ENCODE assay signal across 7 mouse cellular contexts in the genomic region with DNA sequence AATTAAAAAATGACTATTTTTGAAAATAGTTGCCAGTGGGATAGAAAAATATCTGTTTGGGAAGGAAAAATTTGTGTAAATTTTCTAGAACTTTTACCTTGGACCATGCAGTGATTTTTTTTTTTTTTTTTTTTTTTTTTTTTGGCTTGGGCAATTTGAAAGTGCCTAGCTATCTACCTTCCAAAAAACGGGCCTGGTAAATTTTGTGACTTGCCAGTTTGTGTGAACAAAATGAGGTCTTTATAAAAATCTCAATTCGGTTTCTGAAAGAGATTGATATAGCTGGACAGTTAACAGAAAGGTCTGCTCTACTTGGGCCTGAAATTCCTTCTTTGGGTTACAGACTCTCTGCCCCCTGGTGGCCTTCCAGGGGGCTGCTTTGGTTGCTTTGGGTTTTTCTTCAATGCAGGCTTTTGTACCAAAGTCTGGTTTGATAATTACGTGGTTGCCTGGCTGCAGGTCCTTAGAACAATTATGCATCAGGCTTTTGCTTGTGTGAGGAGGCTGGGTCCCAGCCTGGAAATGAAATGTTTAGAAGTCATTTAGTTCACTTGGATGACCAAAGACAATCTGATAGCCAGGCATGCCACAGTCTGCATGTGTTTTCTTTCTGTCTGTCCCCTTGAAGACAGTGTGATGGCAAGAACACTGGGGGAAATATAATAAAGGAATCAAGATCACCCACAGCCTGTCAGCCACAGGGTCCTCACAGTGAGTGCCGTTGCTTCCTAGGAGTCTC.
A peak's percentile ranks its signal among the peaks of the same experiment; 100 is the strongest.
DNase-seq lines count a peak whose midpoint lies in the region; ATAC-seq and TF ChIP-seq lines count a peak whose summit lies in the region.

No protein-coding gene starts in this region.

- H3K27ac ChIP-seq in forebrain, embryonic 12.5 days: no peak overlapping the region
- no peak overlapping the region for H3K27ac ChIP-seq in liver, embryonic 14.5 days

- WGBS in forebrain, embryonic 12.5 days: 14% methylated on average over 4 of the region's 4 CpGs
- 16% methylated on average over 4 of the region's 4 CpGs for WGBS in liver, embryonic 14.5 days (ENCODE audit: insufficient replicate concordance)

- no peaks in the 10 kb centered on the region for H3K36me3 ChIP-seq in forebrain, embryonic 12.5 days (replicated peaks)
- no peaks in the 10 kb centered on the region for H3K36me3 ChIP-seq in liver, embryonic 14.5 days (replicated peaks; ENCODE audit: control insufficient read depth, insufficient read depth, low read depth)

- TF ChIP-seq EP300 in liver, embryonic 14.5 days (IDR thresholded peaks at IDR 0.05; ENCODE audit: low read depth): no peak

- H3K4me1 ChIP-seq in forebrain, embryonic 12.5 days: peaks cover 5% of the 10 kb centered on the region; the same call in 1 of the 2 replicates
- H3K4me1 ChIP-seq in liver, embryonic 14.5 days (replicated peaks; ENCODE audit: control insufficient read depth in 2 of 2, insufficient read depth in 2 of 2, low read length in 1 of 2): no peaks in the 10 kb centered on the region

- H3K4me2 ChIP-seq in forebrain, embryonic 12.5 days: no peak overlapping the region
- no peak overlapping the region for H3K4me2 ChIP-seq in liver, embryonic 14.5 days (ENCODE audit: low read depth)

- no peaks in the 10 kb centered on the region for H3K9me3 ChIP-seq in forebrain, embryonic 12.5 days
- no peaks in the 10 kb centered on the region for H3K9me3 ChIP-seq in liver, embryonic 14.5 days (ENCODE audit: control insufficient read depth, low read length)

- H3K9ac ChIP-seq in forebrain, embryonic 12.5 days: no peak overlapping the region
- H3K9ac ChIP-seq in liver, embryonic 14.5 days (replicated peaks): no peak overlapping the region

- DNase-seq in urinary bladder, postnatal 36 days (ENCODE audit: low spot score in 2 of 2): peak; percentile 19 to 39
- DNase-seq in urinary bladder, postnatal 10 days (ENCODE audit: low spot score): no peak
- peak; percentile 91 for DNase-seq in brain, embryonic 14.5 days (ENCODE audit: low read depth)
- peak; percentile 47 for DNase-seq in induced T-regulatory cell, adult 2 months (ENCODE audit: low read depth)
- no peak for DNase-seq in liver, embryonic 14.5 days (ENCODE audit: low read depth in 3 of 3, low spot score in 3 of 3)
- peak; percentile 8 to 16 for DNase-seq in right cerebral cortex, postnatal 36 days (ENCODE audit: low spot score in 2 of 2)

- peak; percentile 58; the same call in 1 of the 2 replicates for ATAC-seq in forebrain, embryonic 12.5 days (ENCODE audit: low FRiP score)
- ATAC-seq in liver, embryonic 14.5 days (ENCODE audit: insufficient read depth): no peak

- TF ChIP-seq CTCF in brain, embryonic 14.5 days (IDR thresholded peaks at IDR 0.05; ENCODE audit: borderline replicate concordance, extremely low read depth, insufficient read depth, insufficient read length): peak; percentile 78; the same call in 1 of the 2 replicates
- TF ChIP-seq CTCF in liver, embryonic 14.5 days (IDR thresholded peaks at IDR 0.05; ENCODE audit: low read depth): peak; percentile 59

- no peak for TF ChIP-seq POLR2A in brain, embryonic 14.5 days (IDR thresholded peaks at IDR 0.05; ENCODE audit: borderline replicate concordance, extremely low read depth, insufficient read depth, insufficient read length, poor library complexity, severe bottlenecking)

- peaks cover 10% of the 10 kb centered on the region for H3K27me3 ChIP-seq in forebrain, embryonic 12.5 days
- H3K27me3 ChIP-seq in liver, embryonic 14.5 days (ENCODE audit: control insufficient read depth, insufficient read depth, low read length): no peaks in the 10 kb centered on the region

- no peak overlapping the region for H3K4me3 ChIP-seq in forebrain, embryonic 12.5 days (replicated peaks)
- no peak overlapping the region for H3K4me3 ChIP-seq in liver, embryonic 14.5 days (ENCODE audit: insufficient read depth in 1 of 2, low read depth in 2 of 2, low read length in 2 of 2)

Comparison
In these comparisons a context has a peak if more than half of its experiments do, and no peak if none do; other contexts are left out.
1. DNase-seq: peak in urinary bladder, postnatal 36 days (2 of 2), brain, embryonic 14.5 days (single experiment), induced T-regulatory cell, adult 2 months (single experiment) and right cerebral cortex, postnatal 36 days (2 of 2); none in urinary bladder, postnatal 10 days (single experiment) and liver, embryonic 14.5 days (0 of 3).